Comparison of ENCODE assay signal across 11 mouse cellular contexts in genomic region chr5:128597381-128597780, GRCm38 (mm10). TPM values are rescaled to one million over a fixed set of nuclear protein-coding genes. Genes with fewer than 3 reads are reported as not detected.
DNase-seq lines count a peak whose midpoint lies in the region; ATAC-seq and TF ChIP-seq lines count a peak whose summit lies in the region.
"Had no signal": no experiment of that assay in that cellular context is flagged by ENCODE, and none has a peak within 500 bp of the region (broad histone marks: within the 10 kb centered on the region; RNA-seq: fewer than 3 reads in every experiment).

No protein-coding gene starts in this region.

- ATAC-seq in heart, embryonic 13.5 days (ENCODE audit: extremely low read depth, insufficient number of reproducible peaks, low FRiP score, low TSS enrichment) = no peak
- no peak for ATAC-seq in embryonic facial prominence, embryonic 12.5 days (ENCODE audit: insufficient number of reproducible peaks, insufficient read depth, low FRiP score, low TSS enrichment)
- no peak for ATAC-seq in hindbrain, embryonic 14.5 days (ENCODE audit: low FRiP score)
- ATAC-seq in midbrain, embryonic 15.5 days (replicated peaks) = no peak

- H3K9me3 ChIP-seq in heart, embryonic 13.5 days = no peaks in the 10 kb centered on the region
- no peaks in the 10 kb centered on the region for H3K9me3 ChIP-seq in embryonic facial prominence, embryonic 12.5 days
- H3K9me3 ChIP-seq in hindbrain, embryonic 14.5 days (ENCODE audit: control insufficient read depth, low read length) = no peaks in the 10 kb centered on the region
- H3K9me3 ChIP-seq in midbrain, embryonic 15.5 days = no peaks in the 10 kb centered on the region

- no peak overlapping the region for H3K27ac ChIP-seq in heart, embryonic 13.5 days (replicated peaks)
- no peak overlapping the region for H3K27ac ChIP-seq in embryonic facial prominence, embryonic 12.5 days
- H3K27ac ChIP-seq in hindbrain, embryonic 14.5 days = peak overlapping the region; percentile 15
- H3K27ac ChIP-seq in midbrain, embryonic 15.5 days = peak overlapping the region; percentile 51
- no peak overlapping the region for H3K27ac ChIP-seq in left cerebral cortex, adult 2 months

- peak overlapping the region; percentile 67 for H3K4me2 ChIP-seq in heart, embryonic 13.5 days
- peak overlapping the region; percentile 52 for H3K4me2 ChIP-seq in embryonic facial prominence, embryonic 12.5 days (replicated peaks)
- H3K4me2 ChIP-seq in hindbrain, embryonic 14.5 days (replicated peaks) = peak overlapping the region; percentile 98
- peak overlapping the region; percentile 59 for H3K4me2 ChIP-seq in midbrain, embryonic 15.5 days

- H3K9ac ChIP-seq in heart, embryonic 13.5 days = no peak overlapping the region
- H3K9ac ChIP-seq in embryonic facial prominence, embryonic 12.5 days = no peak overlapping the region
- H3K9ac ChIP-seq in hindbrain, embryonic 14.5 days = peak overlapping the region; percentile 53; the same call in 1 of the 2 replicates
- no peak overlapping the region for H3K9ac ChIP-seq in midbrain, embryonic 15.5 days

- no peaks in the 10 kb centered on the region for H3K36me3 ChIP-seq in heart, embryonic 13.5 days
- no peaks in the 10 kb centered on the region for H3K36me3 ChIP-seq in embryonic facial prominence, embryonic 12.5 days
- H3K36me3 ChIP-seq in hindbrain, embryonic 14.5 days (replicated peaks; ENCODE audit: control insufficient read depth, insufficient read depth) = no peaks in the 10 kb centered on the region
- H3K36me3 ChIP-seq in midbrain, embryonic 15.5 days (replicated peaks) = no peaks in the 10 kb centered on the region

- peaks cover 88% of the 10 kb centered on the region for H3K27me3 ChIP-seq in heart, embryonic 13.5 days (replicated peaks)
- peaks cover 34% of the 10 kb centered on the region for H3K27me3 ChIP-seq in embryonic facial prominence, embryonic 12.5 days
- peaks cover 17% of the 10 kb centered on the region; the same call in 1 of the 2 replicates for H3K27me3 ChIP-seq in hindbrain, embryonic 14.5 days (ENCODE audit: control insufficient read depth, insufficient read depth, low read length)
- peaks cover 10% of the 10 kb centered on the region for H3K27me3 ChIP-seq in midbrain, embryonic 15.5 days (replicated peaks)

- TF ChIP-seq CTCF in left cerebral cortex, adult 2 months (IDR thresholded peaks at IDR 0.05) = no peak

- no peak overlapping the region for H3K4me3 ChIP-seq in heart, embryonic 13.5 days
- no peak overlapping the region for H3K4me3 ChIP-seq in embryonic facial prominence, embryonic 12.5 days
- H3K4me3 ChIP-seq in hindbrain, embryonic 14.5 days (replicated peaks; ENCODE audit: low read length) = peak overlapping the region; percentile 34; the same call in 1 of the 2 replicates
- H3K4me3 ChIP-seq in midbrain, embryonic 15.5 days = peak overlapping the region; percentile 36; the same call in 1 of the 2 replicates
- H3K4me3 ChIP-seq in left cerebral cortex, adult 2 months = no peak overlapping the region

- WGBS in heart, embryonic 13.5 days = 21% methylated on average over 4 of the region's 4 CpGs
- WGBS in embryonic facial prominence, embryonic 12.5 days = 12% methylated on average over 4 of the region's 4 CpGs
- WGBS in hindbrain, embryonic 14.5 days = 13% methylated on average over 4 of the region's 4 CpGs
- WGBS in midbrain, embryonic 15.5 days = 9% methylated on average over 4 of the region's 4 CpGs

- intact Hi-C loops in heart, postnatal 10 days (cut with DNase I) = no loop called here
- intact Hi-C loops in left cerebral cortex, adult 2 months (cut with DNase I) = loop anchor here (5.0 kb wide), 1 partner anchor 70 kb away; no protein-coding TSS in a partner anchor

- no peak for DNase-seq in heart, postnatal 10 days
- DNase-seq in hindbrain, embryonic 14.5 days (ENCODE audit: low spot score) = no peak
- no peak for DNase-seq in left cerebral cortex, adult 2 months (ENCODE audit: extremely low spot score in 1 of 2, low spot score in 2 of 2)
- DNase-seq in adrenal gland, adult 18-20 months (ENCODE audit: low spot score in 2 of 2) = no peak
- no peak for DNase-seq in urinary bladder, postnatal 25 days (ENCODE audit: low spot score)
- DNase-seq: cerebellum, adult 9-10 months had no signal

- peaks cover 38% of the 10 kb centered on the region for H3K4me1 ChIP-seq in heart, embryonic 13.5 days
- peaks cover 25% of the 10 kb centered on the region for H3K4me1 ChIP-seq in embryonic facial prominence, embryonic 12.5 days
- H3K4me1 ChIP-seq in hindbrain, embryonic 14.5 days (replicated peaks; ENCODE audit: control insufficient read depth, insufficient read depth, low read length) = peaks cover 44% of the 10 kb centered on the region; the same call in 1 of the 2 replicates
- peaks cover 53% of the 10 kb centered on the region for H3K4me1 ChIP-seq in midbrain, embryonic 15.5 days

RNA-seq across cellular contexts. Expression of gene Fzd10, which starts 3.3 kb away (rescaled TPM):
- polyA plus RNA-seq in heart, embryonic 13.5 days (2015; fragmentation: Nextera tagmentation; extraction: Ambion mirVana) = 0.36 and 0.39 TPM in 2 replicates
- under 1 TPM; 0.17 to 0.25 TPM for total RNA-seq in heart, postnatal 10 days (2021)
- 8.1 and 8.2 TPM in 2 replicates for polyA plus RNA-seq in embryonic facial prominence, embryonic 12.5 days (2016; fragmentation: Nextera tagmentation; extraction: Ambion mirVana)
- 5.3 and 5.7 TPM in 2 replicates for polyA plus RNA-seq in hindbrain, embryonic 14.5 days (2014; fragmentation: Nextera tagmentation; extraction: Ambion mirVana)
- 5.9 and 6.7 TPM in 2 replicates for polyA plus RNA-seq in midbrain, embryonic 15.5 days (2015; fragmentation: Nextera tagmentation; extraction: Ambion mirVana)
- 1 to 10 TPM; 1.9 to 3.0 TPM for total RNA-seq in left cerebral cortex, adult 2 months (2021)
- under 1 TPM; 0.16 to 0.40 TPM for total RNA-seq in adrenal gland, adult 18-20 months (2021)
- total RNA-seq: liver, adult 2 months; monocyte, adult 5-6 weeks had no signal
- polyA plus RNA-seq: liver, adult 2 months had no signal

Comparison
In these comparisons a context has a peak if more than half of its experiments do, and no peak if none do; other contexts are left out.
1. H3K27ac ChIP-seq: peak in hindbrain, embryonic 14.5 days (single experiment) and midbrain, embryonic 15.5 days (single experiment); none in heart, embryonic 13.5 days (single experiment), embryonic facial prominence, embryonic 12.5 days (single experiment) and left cerebral cortex, adult 2 months (single experiment).
2. H3K4me3 ChIP-seq: peak in hindbrain, embryonic 14.5 days (single experiment) and midbrain, embryonic 15.5 days (single experiment); none in heart, embryonic 13.5 days (single experiment), embryonic facial prominence, embryonic 12.5 days (single experiment) and left cerebral cortex, adult 2 months (single experiment).
3. Peak in every context shown above with its lines, with median percentiles within 50 percentile points of each other: H3K4me2 ChIP-seq.